Mouse (Mus musculus) midbrain, embryonic 12.5 days (tissue): ENCODE measurements around the gene Plekha6. TPM values are rescaled to one million over a fixed set of nuclear protein-coding genes. Genes with fewer than 3 reads are reported as not detected.

ENCODE experiments used
- ATAC-seq: fragments of 200-750 bp; cut with Nextera tagmentation; 2 replicates; pipeline ENCODE4 v1.8.0; 2017; ENCODE audit warnings: low read depth, moderate TSS enrichment, moderate library complexity; ENCODE audit not compliant: low FRiP score
- H3K27ac ChIP-seq: fragments of 300-500 bp; sonication (generic); replicated peaks from 2 replicates; pipeline ENCODE4 v1.5.1; 2016; ENCODE audit warnings: mild to moderate bottlenecking
- H3K27me3 ChIP-seq: fragments of 300-500 bp; sonication (generic); 2 replicates; pipeline ENCODE4 v1.6.1; 2016; ENCODE audit warnings: mild to moderate bottlenecking
- H3K36me3 ChIP-seq: fragments of 300-500 bp; sonication (generic); 2 replicates; pipeline ENCODE4 v1.6.1; 2016
- H3K4me1 ChIP-seq: fragments of 300-500 bp; sonication (generic); 2 replicates; pipeline ENCODE4 v1.6.1; 2016
- H3K4me2 ChIP-seq: fragments of 300-500 bp; sonication (generic); replicated peaks from 2 replicates; pipeline ENCODE4 v1.6.1; 2016; ENCODE audit warnings: mild to moderate bottlenecking, moderate library complexity
- H3K4me3 ChIP-seq: fragments of 300-500 bp; sonication (generic); 2 replicates; pipeline ENCODE4 v1.5.1; 2016; ENCODE audit warnings: mild to moderate bottlenecking
- H3K9ac ChIP-seq: fragments of 300-500 bp; sonication (generic); replicated peaks from 2 replicates; pipeline ENCODE4 v1.6.1; 2016; ENCODE audit warnings: mild to moderate bottlenecking, moderate library complexity
- H3K9me3 ChIP-seq: fragments of 300-500 bp; sonication (generic); 2 replicates; pipeline ENCODE4 v1.6.1; 2016; ENCODE audit warnings: mild to moderate bottlenecking
- WGBS: fragments of 180-500 bp; shearing (Covaris S2); methylation state at CpG from one replicate; pipeline ENCODE4 v1.1.7; 2016; 5-methylcytosine and 5-hydroxymethylcytosine counted together
- polyA plus RNA-seq: library from polyadenylated mRNA; unstranded; fragments of >200 nt; fragmentation: Nextera tagmentation; extraction: Ambion mirVana; gene quantifications from 2 replicates; pipeline ENCODE4 v1.2.1, GENCODE M21; 2016

Plekha6 gene
- polyA plus RNA-seq, 1 experiment from 2014 or later = 27.7 TPM

- no peak overlapping the region for H3K27ac ChIP-seq
- H3K9me3 ChIP-seq = no peaks in the 10 kb centered on the region
- no peak overlapping the region for H3K4me2 ChIP-seq
- peaks cover 9% of the 10 kb centered on the region for H3K4me1 ChIP-seq
- no peaks in the 10 kb centered on the region for H3K27me3 ChIP-seq
- peaks cover 90% of the 10 kb centered on the region for H3K36me3 ChIP-seq
- no peak overlapping the region for H3K4me3 ChIP-seq
- no peak for ATAC-seq
- no peak overlapping the region for H3K9ac ChIP-seq
- WGBS = 91% methylated on average over 19 of the region's 19 CpGs
Measured at GRCm38 (mm10) chr1:133274163-133274562, 110.2 kb downstream of the Plekha6 start.

- no peaks in the 10 kb centered on the region for H3K9me3 ChIP-seq
- no peaks in the 10 kb centered on the region for H3K27me3 ChIP-seq
- peaks cover 12% of the 10 kb centered on the region for H3K4me1 ChIP-seq
- WGBS = 78% methylated on average over 5 of the region's 5 CpGs
- peaks cover 81% of the 10 kb centered on the region for H3K36me3 ChIP-seq
- H3K4me2 ChIP-seq = no peak overlapping the region
- H3K9ac ChIP-seq = no peak overlapping the region
- ATAC-seq = no peak
- 0 out of 2 replicates have a peak overlapping the region, but pooled peaks have one; percentile 25 for H3K27ac ChIP-seq
- no peak overlapping the region for H3K4me3 ChIP-seq
Measured at GRCm38 (mm10) chr1:133276983-133277382, 113.0 kb downstream of the Plekha6 start.

DNA sequence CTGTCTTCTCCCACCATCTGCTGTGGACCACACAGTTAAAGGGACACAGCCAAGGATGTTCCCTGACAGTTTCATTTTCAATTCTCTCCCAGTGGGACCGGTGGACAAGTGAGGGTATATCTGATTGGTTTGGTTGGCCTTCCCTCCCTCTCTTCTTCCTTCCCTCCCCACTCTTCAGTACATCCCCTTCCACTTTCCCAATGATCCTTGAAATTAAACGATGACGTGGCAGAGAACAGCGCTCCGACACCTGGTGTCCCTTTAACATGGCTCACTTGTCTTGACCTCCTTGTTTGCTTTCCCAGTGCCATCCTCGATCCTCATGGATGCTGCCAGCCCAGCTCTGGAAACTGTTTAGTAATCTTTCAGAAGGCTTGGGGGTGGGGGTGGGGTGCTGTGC lies 114.5 kb downstream of the Plekha6 start:
- WGBS = 76% methylated on average over 6 of the region's 6 CpGs
- ATAC-seq = no peak
- peaks cover 12% of the 10 kb centered on the region for H3K4me1 ChIP-seq
- H3K9ac ChIP-seq = 0 out of 2 replicates have a peak overlapping the region, but pooled peaks have one; percentile 4
- no peak overlapping the region for H3K4me2 ChIP-seq
- no peak overlapping the region for H3K4me3 ChIP-seq
- H3K27ac ChIP-seq = no peak overlapping the region
- H3K9me3 ChIP-seq = no peaks in the 10 kb centered on the region
- no peaks in the 10 kb centered on the region for H3K27me3 ChIP-seq
- H3K36me3 ChIP-seq = peaks cover 81% of the 10 kb centered on the region

GRCm38 (mm10) chr1:133278946-133279631 lies 115.1 kb downstream of the Plekha6 start:
- 74% methylated on average over 15 of the region's 15 CpGs for WGBS
- 0 out of 2 replicates have a peak overlapping the region, but pooled peaks have one; percentile 4 for H3K9ac ChIP-seq
- no peaks in the 10 kb centered on the region for H3K27me3 ChIP-seq
- H3K36me3 ChIP-seq = peaks cover 79% of the 10 kb centered on the region
- no peak overlapping the region for H3K4me3 ChIP-seq
- H3K27ac ChIP-seq = no peak overlapping the region
- no peak overlapping the region for H3K4me2 ChIP-seq
- no peaks in the 10 kb centered on the region for H3K9me3 ChIP-seq
- peaks cover 12% of the 10 kb centered on the region for H3K4me1 ChIP-seq
- ATAC-seq = no peak

DNA sequence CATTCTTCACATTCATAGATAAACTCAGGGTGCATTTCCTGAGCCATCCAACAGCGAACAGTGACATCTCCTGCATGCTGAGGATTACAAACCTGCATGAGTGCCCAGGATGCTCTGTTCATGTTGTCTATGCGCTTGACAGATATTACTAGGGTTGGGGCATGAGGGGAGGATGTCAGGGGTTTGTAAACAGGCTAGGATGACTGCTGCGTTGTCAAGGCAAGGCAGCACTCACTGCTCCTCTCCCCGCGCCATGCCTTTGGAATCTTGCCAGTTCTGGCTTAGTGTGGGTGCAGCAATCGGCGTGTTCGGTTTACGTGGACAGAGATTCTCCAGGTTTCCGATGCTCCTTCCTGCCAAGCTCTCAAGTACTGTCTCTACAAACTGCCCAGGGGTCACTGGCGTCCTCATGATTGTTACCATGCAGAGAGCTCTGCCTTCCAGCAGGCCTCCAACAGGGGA lies 115.7 kb downstream of the Plekha6 start:
- Histone ChIP-seq H3K27me3 (no peaks in the 10 kb centered on the region), H3K9ac (0 out of 2 replicates have a peak overlapping the region, but pooled peaks have one; percentile 6), H3K36me3 (peaks cover 78% of the 10 kb centered on the region), H3K4me3 (no peak overlapping the region), H3K4me1 (peaks cover 12% of the 10 kb centered on the region), H3K27ac (no peak overlapping the region), H3K9me3 (no peaks in the 10 kb centered on the region), H3K4me2 (no peak overlapping the region)
- WGBS = 87% methylated on average over 11 of the region's 11 CpGs
- no peak for ATAC-seq

- no peak overlapping the region for H3K27ac ChIP-seq
- H3K27me3 ChIP-seq = no peaks in the 10 kb centered on the region
- H3K4me3 ChIP-seq = no peak overlapping the region
- ATAC-seq = no peak
- H3K4me2 ChIP-seq = no peak overlapping the region
- H3K9me3 ChIP-seq = no peaks in the 10 kb centered on the region
- no peak overlapping the region for H3K9ac ChIP-seq
- WGBS = 91% methylated on average over 2 of the region's 2 CpGs
- peaks cover 78% of the 10 kb centered on the region for H3K36me3 ChIP-seq
- H3K4me1 ChIP-seq = peaks cover 12% of the 10 kb centered on the region
Measured at GRCm38 (mm10) chr1:133280537-133280936, 116.5 kb downstream of the Plekha6 start.

DNA sequence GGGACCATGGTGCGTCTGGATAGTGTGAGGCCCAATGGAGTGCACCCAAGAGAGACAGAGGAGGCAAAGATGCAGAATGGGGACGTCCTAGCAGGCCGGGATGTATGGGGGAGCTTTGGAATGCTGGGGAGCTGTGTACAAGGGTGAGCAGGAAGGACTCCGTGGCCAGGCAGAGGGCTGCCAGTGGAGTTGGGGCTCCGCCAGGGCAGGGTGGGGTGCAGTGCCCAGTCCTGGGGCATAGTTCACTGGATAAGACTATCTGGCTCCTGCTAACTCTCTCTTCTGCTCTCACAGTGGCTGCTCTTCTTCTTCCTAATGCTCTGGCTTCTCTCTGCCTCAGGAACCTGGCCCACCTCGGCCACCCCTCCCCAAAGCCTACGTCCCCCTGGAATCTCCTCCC lies 121.9 kb downstream of the Plekha6 start:
- Histone ChIP-seq H3K9ac (no peak overlapping the region), H3K36me3 (peaks cover 88% of the 10 kb centered on the region), H3K4me2 (no peak overlapping the region), H3K4me3 (no peak overlapping the region), H3K27me3 (no peaks in the 10 kb centered on the region), H3K4me1 (no peaks in the 10 kb centered on the region), H3K27ac (no peak overlapping the region), H3K9me3 (no peaks in the 10 kb centered on the region)
- no peak for ATAC-seq
- WGBS = 88% methylated on average over 7 of the region's 7 CpGs

GRCm38 (mm10) chr1:133287051-133287450 lies 123.0 kb downstream of the Plekha6 start:
- no peak overlapping the region for H3K27ac ChIP-seq
- no peaks in the 10 kb centered on the region for H3K4me1 ChIP-seq
- no peaks in the 10 kb centered on the region for H3K9me3 ChIP-seq
- H3K9ac ChIP-seq = no peak overlapping the region
- ATAC-seq = no peak
- 90% methylated on average over 4 of the region's 4 CpGs for WGBS
- H3K36me3 ChIP-seq = peaks cover 86% of the 10 kb centered on the region
- no peak overlapping the region for H3K4me3 ChIP-seq
- H3K27me3 ChIP-seq = no peaks in the 10 kb centered on the region
- no peak overlapping the region for H3K4me2 ChIP-seq

- Histone ChIP-seq H3K9me3 (no peaks in the 10 kb centered on the region), H3K4me2 (no peak overlapping the region), H3K36me3 (peaks cover 86% of the 10 kb centered on the region), H3K4me1 (no peaks in the 10 kb centered on the region), H3K9ac (no peak overlapping the region), H3K27me3 (no peaks in the 10 kb centered on the region), H3K4me3 (no peak overlapping the region), H3K27ac (no peak overlapping the region)
- WGBS = 93% methylated on average over 12 of the region's 12 CpGs
- ATAC-seq = no peak
Measured at GRCm38 (mm10) chr1:133287880-133288279, 123.9 kb downstream of the Plekha6 start.

DNA sequence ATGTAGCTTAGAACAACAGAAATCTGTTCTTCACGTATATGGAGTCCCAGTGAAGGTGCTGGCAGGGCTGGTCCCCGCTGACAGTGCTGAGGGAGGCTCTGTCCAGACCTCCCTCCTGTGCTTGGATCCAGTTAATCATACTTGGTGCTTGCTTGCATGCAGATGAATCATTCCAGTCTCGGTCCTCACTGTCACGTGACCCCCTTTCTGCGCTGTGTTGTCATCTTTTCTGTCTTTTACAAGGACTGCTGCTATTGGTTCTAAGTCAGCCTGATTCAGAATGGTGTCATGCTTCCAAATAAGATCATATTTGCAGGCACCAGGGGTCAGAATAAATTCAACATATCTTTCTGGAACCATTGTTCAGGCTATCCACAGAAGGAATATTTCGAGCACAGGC lies 127.9 kb downstream of the Plekha6 start:
- no peaks in the 10 kb centered on the region for H3K9me3 ChIP-seq
- H3K36me3 ChIP-seq = peaks cover 91% of the 10 kb centered on the region
- no peak overlapping the region for H3K4me3 ChIP-seq
- no peak for ATAC-seq
- peaks cover 10% of the 10 kb centered on the region; the same call in 1 of the 2 replicates for H3K4me1 ChIP-seq
- whole genome bisulfite sequencing = 91% methylated on average over 6 of the region's 6 CpGs
- no peak overlapping the region for H3K9ac ChIP-seq
- no peak overlapping the region for H3K27ac ChIP-seq
- no peak overlapping the region for H3K4me2 ChIP-seq
- no peaks in the 10 kb centered on the region for H3K27me3 ChIP-seq

- H3K27me3 ChIP-seq = no peaks in the 10 kb centered on the region
- peaks cover 89% of the 10 kb centered on the region for H3K36me3 ChIP-seq
- no peak overlapping the region for H3K9ac ChIP-seq
- no peak overlapping the region for H3K4me2 ChIP-seq
- ATAC-seq = no peak
- H3K9me3 ChIP-seq = no peaks in the 10 kb centered on the region
- peaks cover 10% of the 10 kb centered on the region; the same call in 1 of the 2 replicates for H3K4me1 ChIP-seq
- no peak overlapping the region for H3K27ac ChIP-seq
- H3K4me3 ChIP-seq = no peak overlapping the region
Measured at GRCm38 (mm10) chr1:133292608-133293007, 128.6 kb downstream of the Plekha6 start.

DNA sequence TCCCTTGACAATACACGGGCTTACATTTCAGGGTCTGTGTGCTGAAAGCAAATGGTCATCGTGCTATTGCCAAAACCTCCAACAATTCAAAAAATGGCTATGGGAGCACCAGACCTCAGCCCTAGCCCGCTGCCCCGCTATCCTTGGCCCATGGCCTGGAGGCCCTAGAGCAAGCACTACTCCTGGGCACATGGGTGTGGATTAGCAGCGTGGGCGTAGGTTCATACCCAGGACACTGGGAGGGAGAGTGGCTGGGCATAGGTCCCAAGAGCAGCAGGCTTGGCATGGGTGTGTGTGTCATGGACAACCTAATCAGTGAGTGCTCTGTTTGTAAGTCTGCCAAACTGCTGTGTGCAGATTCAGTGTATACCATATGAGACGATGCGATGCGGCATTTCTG lies 132.4 kb downstream of the Plekha6 start:
- WGBS = 96% methylated on average over 9 of the region's 9 CpGs
- Histone ChIP-seq H3K9ac (no peak overlapping the region), H3K4me1 (peaks cover 16% of the 10 kb centered on the region; the same call in 1 of the 2 replicates), H3K9me3 (no peaks in the 10 kb centered on the region), H3K36me3 (peaks cover 89% of the 10 kb centered on the region), H3K27me3 (no peaks in the 10 kb centered on the region), H3K4me3 (no peak overlapping the region), H3K4me2 (no peak overlapping the region), H3K27ac (no peak overlapping the region)
- ATAC-seq = no peak
